Mouse (Mus musculus) yolk sac, embryonic 10.5 days (tissue): ENCODE measurements at regions not wholly inside any gene's neighbourhood (a gene's known extent, or its start where the extent isn't known, plus 50 kb on each side); places are given as distances from the start of the nearest gene placed in this dataset.

Experiments used
- DNase-seq: peaks from one replicate; pipeline ENCODE4 v3.0.0-alpha.2; 2017; ENCODE audit warnings: low spot score

DNA sequence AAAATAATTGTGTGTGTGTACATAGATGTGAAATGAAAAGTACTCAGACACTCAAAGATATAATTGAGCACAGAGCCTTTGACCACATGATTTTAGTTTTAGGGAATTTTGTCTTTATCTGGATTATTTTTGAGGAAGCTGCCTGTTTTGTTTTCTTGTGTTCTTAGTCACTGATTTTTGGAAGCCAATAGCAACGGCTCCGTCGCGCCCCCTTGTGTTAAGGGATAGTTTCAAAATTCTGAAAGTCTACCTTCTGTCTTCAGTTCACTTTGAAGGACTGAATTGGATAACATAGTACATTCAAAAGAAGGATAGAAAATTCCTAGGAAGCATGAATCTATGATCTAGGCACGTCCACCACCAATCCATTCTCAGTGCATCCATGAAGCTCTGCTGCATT lies 185.8 kb upstream of the Sash1 start:
- no peak for DNase-seq

DNA sequence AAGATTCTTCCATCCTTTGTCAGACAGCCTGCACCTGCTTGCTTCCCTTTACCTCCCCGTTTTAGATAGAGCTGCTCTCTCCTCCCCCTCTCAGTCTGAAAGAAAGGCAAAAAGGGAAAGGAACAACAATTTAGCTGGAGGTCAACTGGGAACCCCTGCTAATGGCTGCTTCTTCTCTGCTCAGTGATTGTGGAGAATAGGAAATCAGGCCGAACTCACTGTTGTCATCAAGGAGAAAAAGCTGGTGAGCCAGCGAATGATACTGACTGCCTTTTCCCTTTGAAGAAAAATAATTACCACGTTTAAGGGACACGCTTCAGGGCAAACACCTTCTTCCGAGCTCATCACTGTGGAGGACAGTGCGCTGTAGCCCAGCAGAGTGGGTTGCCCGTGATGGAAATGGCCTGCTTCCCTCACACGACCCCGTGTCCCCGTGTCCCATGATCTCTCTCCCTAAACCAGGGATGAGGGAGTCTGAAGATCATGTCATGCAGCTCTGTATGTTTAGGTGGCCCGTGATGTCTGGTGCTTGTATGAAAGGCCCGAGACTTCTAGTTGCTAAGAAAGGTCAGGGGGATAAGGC lies 183.8 kb upstream of the Sash1 start:
- DNase-seq = no peak

GRCm38 (mm10) chr10:9066566-9066965 lies 180.7 kb upstream of the Sash1 start:
- DNase-seq = no peak

DNA sequence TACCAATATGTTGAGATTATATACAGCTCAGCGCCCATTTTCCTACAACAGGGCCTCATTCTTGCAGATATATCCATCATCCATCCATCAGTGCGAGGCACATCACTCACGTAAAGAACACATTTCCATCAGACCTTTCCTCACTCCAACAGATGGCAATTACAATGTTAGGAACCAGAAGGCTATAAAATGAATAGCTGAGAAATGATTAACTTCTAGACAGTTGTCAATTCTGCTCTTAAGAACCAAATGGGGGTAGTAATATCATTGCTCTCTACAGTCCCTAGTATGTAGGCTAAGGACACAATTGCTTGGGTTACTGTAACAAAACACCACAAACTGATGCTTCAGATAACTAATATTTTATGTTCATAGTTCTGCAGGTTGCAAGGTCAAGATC lies 176.1 kb upstream of the Sash1 start:
- no peak for DNase-seq

DNA sequence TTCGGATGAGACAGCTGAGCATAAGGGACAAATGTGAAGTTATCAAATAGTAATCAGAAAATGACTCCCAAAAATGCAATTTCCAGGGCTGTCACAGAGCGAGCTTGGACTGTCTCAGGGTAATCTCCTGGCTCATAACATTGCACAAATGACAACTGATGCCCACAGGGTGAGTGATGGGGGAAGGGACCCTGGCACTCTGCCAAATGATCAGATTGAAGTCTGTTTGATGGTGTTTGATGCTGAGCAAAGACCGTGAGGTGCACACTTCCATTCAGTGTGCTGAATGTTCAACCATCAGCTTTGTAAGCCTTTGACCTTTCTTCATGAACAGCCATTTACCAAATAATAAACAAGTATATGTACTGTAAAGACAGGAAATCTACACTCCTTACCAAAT lies 169.4 kb upstream of the Sash1 start:
- no peak for DNase-seq

DNA sequence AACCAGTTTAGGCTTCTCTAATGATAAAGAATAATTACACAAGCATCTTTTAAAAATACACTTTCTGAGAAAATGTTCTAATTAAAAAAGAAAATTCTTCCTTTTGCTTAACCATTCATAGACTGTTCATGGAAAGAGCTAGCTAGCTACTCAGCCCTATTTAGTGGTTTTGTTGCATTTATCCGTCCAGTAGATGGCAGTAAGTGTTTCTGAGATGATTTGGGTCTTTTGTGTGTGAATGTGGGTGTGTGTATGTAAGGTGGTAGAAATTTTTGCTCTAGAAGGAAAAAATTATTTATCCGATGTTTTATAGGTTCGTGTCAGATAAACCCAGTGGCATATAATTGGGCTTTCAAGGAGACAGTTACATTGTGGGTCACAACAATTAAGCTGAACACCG lies 167.5 kb upstream of the Sash1 start:
- no peak for DNase-seq

GRCm38 (mm10) chr10:9047341-9047740 lies 161.5 kb upstream of the Sash1 start:
- DNase-seq = no peak

DNA sequence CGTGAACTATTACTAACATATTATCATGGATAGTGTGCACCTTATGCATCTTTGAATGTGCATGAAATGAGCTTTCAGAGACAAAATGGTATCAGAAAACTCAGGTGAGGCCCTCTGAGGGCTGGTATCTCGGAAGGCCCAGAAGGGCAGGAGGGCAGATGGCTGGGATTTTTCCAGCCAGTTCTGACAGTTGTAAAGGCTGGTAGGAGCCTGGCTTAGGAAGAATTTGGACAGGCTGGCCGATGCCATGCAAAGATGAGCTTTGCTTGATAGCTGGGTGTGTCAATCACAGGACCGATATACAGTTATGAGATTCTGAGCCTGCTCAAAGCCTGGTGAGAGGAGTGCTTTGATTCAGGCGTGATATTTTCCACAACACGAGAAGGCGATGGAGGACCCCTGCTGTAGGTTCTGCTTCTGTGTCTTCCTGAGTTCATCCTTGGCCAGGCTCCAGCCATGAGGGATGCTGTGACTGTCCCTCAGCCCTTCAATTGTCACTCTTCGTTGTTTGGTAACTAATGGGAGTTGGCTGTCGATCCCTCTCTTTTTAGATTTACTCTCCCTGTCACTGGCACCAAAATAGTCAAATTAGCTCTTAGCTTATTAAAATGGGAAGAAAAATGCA lies 159.0 kb upstream of the Sash1 start:
- no peak for DNase-seq

- DNase-seq = no peak
Observed at GRCm38 (mm10) chr10:9043507-9043906, 157.6 kb upstream of the Sash1 start.

GRCm38 (mm10) chr10:9030486-9030885 lies 144.6 kb upstream of the Sash1 start:
- DNase-seq = no peak

DNA sequence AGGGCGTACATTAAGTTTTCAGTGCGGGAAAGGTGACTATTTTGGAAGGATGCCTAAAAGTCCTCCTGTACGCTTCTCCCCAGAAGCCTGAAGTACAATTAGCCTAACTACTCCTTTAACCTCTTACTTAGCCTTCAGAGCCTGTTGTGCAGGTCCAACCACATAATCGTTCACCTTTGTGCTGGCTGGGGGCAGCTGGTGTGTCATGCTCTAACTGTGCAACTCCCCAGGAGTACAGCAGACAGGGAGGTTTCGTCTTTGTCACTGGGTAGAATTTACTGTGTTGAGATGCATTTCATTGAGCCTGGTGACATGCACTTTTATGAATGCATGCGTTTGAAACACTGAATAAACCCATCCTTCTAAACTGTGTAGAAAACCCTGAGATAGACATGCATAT lies 143.6 kb upstream of the Sash1 start:
- DNase-seq = no peak

DNA sequence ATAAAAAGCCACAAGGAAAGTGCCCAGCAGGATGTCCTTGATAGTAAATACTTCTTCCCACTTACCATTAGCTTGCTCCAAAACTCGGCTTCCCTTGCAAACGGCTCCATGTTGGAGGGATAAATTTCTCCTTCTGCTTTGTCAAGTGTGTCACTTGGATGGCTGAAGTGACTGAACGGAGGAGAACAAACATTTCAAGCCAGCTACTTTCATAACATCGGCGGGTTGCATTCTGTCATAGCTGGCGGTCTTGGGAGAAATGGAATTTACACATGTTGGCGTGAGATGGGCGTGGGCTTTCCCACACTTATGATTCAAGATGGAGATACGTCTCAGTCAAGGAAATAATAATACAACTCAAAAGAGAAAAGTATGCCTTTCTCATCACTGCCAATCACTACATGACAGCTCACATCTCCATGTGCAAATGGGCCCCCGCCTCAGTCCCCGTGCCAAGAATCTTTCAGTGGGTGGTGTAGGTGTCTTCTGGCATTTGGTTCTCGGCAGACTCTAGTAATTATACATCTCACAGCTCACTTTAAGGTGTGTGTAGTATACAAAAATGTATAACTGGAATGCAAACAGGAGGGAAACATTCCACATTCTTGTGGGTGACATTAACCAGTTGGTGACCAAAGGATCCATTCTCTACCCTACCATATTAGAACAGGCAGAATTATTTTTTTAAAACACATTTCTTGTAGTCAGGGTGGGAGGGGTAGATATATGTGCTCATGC lies 141.4 kb upstream of the Sash1 start:
- DNase-seq = no peak

- no peak for DNase-seq
Observed at GRCm38 (mm10) chr10:9014810-9015505, 129.1 kb upstream of the Sash1 start.

DNA sequence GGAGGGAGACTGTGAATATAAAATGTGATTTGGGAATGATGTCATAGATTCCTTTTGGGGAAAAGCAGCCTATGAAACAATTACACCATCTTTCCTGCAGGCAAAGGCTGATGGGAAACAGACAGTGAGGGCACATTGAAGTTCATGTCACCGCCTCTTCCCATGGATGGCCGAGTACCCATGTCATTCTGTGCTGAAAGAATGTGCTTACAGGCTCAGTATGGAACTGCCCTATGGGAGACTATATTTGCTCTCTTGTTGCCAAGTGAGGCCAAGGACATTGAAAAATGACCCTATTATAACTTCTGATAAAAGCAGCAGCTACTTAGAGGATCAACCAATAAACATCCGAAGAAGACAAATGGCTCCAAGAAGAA lies 127.7 kb upstream of the Sash1 start:
- DNase-seq = no peak

GRCm38 (mm10) chr10:9012829-9013548 lies 127.1 kb upstream of the Sash1 start:
- peak; percentile 25 for DNase-seq

- DNase-seq = no peak
Observed at GRCm38 (mm10) chr10:9011906-9012305, 126.0 kb upstream of the Sash1 start.

DNA sequence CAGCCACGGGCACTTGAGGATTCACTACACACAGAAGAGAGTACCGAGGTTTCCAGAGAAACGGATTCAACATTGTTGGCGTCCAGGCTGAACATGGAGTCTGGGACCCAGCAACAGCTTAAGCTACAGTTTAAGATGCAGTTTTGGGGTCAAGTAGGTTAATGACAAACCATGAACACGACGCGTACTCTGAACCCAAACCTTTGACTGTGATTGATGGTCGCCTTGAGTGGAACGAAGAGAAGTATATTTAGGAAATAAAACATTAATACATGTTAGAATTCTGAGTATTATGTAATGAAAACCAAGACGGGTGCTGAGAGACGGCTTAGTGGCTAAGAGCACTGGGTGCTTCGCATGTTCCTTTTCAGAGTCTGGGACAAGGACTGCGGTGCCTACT lies 124.3 kb upstream of the Sash1 start:
- DNase-seq = no peak

DNA sequence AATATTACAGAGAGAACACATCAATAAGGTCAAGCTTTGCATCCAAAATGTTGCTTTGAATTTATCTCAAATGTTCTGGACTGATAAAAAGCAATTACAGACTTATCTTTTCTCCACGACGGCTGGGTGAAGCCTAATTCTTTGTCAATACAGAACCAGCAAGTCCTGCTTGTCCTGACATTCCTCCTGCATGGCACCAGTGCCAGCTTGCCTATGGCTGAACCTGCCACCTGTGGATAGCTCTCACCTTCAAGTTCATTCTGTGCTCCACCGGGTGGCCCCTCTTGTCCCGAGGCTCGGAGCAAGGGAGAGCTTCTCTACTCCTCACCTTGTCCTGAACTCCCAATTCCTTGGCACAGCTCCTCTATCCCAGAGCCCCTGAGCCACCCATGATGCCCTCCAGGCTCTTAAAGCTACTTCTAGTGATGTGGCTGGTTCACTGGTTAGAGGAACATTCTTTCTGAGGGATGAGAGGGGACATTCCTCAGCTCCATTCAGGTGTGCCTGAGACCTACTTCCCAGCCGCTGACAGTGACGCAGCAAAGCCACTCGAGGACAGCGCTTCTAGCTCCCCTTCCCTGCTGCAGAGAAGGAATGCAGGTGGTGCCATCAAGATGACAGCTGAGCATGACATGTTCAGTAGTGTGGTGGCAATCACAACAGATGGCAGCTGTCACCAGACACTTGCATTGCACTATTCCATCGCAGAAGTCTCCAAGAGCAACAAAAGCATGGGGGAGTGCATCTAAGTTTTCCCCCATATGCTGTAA lies 119.5 kb upstream of the Sash1 start:
- no peak for DNase-seq

DNA sequence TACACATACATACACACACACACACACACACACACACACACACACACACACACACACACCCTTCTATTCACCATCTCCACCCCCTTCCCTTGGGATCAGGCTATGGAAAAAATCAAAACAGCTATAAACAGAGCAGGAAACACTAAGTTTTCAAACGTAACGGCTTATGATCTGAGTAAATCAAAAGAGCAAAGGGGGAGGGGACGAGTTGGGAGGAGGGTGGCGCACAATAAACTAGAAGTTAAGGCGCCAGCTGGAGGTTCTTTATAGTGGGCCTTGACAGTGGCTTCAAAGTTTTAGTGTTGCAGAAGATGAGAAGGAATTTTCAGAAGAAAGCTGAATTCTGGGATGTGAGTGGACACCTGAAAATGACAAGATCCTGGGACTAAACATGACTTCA lies 116.4 kb upstream of the Sash1 start:
- no peak for DNase-seq

DNA sequence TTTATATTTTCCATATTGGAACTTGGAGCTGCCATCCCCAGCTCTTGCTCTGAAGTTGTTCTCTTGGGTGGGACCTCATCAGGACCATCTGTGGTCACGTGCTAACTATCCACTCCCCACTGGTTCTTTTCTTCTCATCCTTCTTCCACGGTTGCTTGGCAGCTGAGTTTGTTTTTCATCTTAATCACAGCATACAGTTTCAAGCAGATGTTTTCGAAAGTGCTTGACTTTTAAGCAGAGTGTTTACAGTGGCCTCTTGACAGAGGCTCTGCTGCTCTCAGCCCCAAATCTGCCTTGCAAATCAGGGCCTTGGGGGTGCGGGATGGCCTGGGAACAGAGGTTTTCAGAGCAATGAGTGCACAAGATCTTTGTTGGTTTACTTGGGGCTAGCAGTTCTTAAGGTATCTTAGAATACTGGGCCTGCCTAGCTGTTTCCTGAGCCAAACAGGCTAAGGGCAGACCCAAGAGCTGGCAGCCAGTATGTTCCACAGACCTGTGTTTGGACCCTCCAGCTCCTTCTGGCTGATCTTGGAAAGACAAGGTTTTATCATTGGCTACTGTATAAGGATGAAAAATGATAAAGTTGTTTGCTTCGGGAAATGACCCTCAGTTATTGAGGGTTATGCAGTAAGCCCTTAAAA lies 113.0 kb upstream of the Sash1 start:
- DNase-seq = peak; percentile 45

DNA sequence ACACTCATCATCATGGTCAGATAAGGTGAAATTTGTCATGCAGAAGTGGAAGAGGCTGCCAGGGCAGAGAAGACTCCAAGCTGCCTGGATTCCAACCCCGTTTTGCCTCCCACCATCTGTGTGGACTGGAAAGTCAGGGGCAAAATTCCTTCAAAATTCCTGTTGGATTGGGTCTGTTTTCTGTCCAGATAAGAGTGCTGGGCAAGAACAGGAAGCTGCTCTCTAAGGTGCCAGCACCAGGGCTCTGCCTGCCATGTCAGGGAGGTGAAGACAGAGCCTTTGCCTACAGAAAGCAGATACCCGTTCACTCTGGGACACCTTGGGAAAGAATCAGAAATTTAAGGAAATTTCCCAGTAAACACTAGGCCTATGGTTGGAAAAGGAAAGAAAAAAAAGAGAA lies 112.5 kb upstream of the Sash1 start:
- DNase-seq = peak; percentile 70
